Mouse (Mus musculus): ENCODE measurements around the gene Slc9c1.

DNA sequence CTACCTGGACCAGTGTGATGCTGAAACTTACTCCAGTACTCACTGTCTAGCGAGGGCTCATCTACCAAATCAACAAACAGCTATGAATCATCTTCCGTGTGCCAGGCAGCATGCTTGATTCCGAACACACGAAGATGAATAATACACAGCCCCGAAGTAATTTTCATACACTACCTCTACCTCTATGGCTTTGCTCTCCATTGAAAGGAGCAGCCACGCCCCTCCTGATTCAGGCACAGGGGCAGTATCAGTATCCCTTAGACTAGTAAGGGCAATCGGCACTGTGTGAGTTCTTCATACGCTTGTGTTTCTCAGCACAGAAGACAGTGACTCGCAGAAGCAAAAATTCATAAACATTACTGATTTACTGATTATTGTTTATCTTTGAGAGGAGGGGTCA is 119.4 kb downstream of the Slc9c1 start:
- TF ChIP-seq CTCF (IDR thresholded peaks at IDR 0.05; ENCODE audit: borderline replicate concordance, extremely low read depth, insufficient read depth, insufficient read length) (no peak), POLR2A (IDR thresholded peaks at IDR 0.05; ENCODE audit: borderline replicate concordance, extremely low read depth, insufficient read depth, insufficient read length, poor library complexity, severe bottlenecking) (no peak)

All from brain, embryonic 14.5 days (tissue).